Mouse (Mus musculus) natural killer cell, adult 2 months (primary cell): Measurements from ENCODE around the gene Svs1.

ENCODE experiments used
- DNase-seq, 2 experiments: peaks; one replicate each; pipeline ENCODE4 v3.0.0; 2022; ENCODE audit warnings: low spot score in 2 of 2

Svs1 gene

GRCm38 (mm10) chr6:49011191-49011590, 24.5 kb downstream of the Svs1 start:
- DNase-seq = peak; percentile 28 to 55

DNA sequence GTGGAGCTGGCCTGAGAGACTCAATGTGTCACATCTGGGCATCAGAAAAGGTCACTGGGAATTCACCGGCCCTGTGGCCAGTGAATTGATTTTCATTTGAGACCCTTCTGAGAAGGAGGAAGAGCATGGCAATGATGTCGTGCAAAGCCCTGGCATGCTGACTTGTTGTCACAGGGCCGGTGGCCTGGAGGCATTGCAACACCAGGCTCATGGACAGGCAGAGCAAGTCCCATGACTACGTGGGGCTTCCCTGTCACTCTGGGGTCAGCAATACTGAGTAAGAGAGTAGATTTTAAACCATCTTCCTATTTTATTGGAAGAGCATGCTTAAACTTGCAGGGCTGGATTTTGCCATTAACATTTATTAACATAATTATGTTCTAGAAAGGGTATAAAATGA, 26.4 kb downstream of the Svs1 start:
- DNase-seq = no peak

GRCm38 (mm10) chr6:49013458-49013857, 26.8 kb downstream of the Svs1 start:
- no peak for DNase-seq

DNA sequence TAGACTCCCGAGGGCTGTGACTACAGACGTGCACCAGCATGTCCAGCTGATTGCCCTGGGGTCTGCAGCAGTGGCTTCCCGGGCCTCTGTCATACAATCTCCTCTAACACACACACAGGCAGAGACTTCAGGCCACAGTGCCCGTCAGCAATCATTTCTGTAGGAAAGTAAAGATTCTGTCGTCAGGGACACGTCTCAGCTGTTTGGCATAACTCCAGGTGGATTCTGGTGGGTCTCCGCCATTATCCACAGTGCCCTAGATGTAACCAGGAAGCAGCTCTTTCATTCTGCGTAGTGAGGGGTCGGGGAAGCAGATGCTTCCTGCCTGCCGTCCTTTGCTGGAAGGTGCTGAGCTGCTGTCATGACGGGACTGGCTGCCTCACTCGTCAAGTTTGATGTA, 30.5 kb downstream of the Svs1 start:
- no peak for DNase-seq

GRCm38 (mm10) chr6:49019341-49019740, 32.7 kb downstream of the Svs1 start:
- DNase-seq = no peak

- DNase-seq = no peak
These were observed 34.7 kb downstream of the Svs1 start for GRCm38 (mm10) chr6:49021141-49022012.

- DNase-seq = no peak
These were observed 35.7 kb downstream of the Svs1 start for GRCm38 (mm10) chr6:49022384-49022783.

DNA sequence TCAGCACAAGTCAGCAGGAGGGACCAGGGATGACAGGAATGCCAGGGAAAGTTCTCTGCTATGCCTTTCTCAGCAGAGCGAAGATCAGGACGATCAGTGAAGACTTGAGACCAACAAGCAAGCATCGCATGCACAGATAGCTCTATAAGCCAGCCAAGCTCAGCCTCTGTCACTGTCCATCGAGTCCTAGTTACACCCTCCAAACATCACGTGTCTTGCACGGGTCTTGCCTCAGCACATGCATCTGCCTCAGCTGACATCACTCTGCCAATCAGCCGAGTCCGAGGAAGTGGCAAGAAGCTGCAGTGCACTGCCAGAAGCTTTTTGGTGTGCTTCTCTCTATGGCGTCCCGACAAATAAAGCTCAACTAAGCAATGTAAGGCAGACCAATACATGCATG, 36.7 kb downstream of the Svs1 start:
- no peak for DNase-seq

DNA sequence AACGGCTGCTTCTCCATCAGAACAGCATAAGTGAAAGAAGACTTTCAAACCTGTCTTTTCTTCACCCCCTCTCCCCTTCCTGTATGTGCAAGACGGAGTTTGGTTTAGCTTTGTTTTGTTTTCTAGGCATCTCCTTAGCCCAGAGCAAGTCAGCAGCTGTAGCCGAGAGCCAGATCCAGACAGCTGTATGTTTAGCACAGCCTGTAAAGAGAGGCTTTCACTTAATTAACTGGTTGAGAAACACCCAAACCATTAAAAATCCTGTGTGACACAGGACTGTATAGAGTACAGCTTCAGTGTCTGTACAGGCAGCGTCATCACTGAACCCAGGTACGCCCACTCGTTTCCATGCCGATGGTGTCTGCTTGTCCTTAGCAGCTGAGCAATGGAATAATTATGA, 38.6 kb downstream of the Svs1 start:
- DNase-seq = no peak

- no peak for DNase-seq
These were observed 39.8 kb downstream of the Svs1 start for GRCm38 (mm10) chr6:49026496-49026895.

- DNase-seq = no peak
These were observed 41.4 kb downstream of the Svs1 start for GRCm38 (mm10) chr6:49028019-49028418.

- no peak for DNase-seq
These were observed 42.0 kb downstream of the Svs1 start for GRCm38 (mm10) chr6:49028708-49029107.

DNA sequence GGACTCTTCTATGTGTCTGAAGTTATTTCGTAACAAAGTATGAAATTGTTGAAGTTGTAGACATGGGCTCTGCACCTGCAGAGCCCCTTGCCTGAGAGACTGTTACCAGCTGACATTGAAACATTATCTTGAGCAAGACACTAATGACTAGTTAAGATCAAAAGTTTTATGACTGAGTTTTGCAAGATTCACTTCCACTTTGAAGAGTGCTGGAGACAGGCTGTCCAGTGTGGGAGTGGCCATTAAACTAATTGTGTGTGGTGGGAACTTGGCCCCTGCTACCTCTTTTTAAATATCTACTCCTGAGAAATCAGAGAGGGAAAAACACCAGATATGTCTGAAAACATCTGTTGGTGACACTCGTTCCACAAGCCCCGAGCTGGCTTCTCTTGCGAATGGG, 44.6 kb downstream of the Svs1 start:
- DNase-seq = no peak

- no peak for DNase-seq
These were observed 46.1 kb downstream of the Svs1 start for GRCm38 (mm10) chr6:49032783-49033182.

- no peak for DNase-seq
These were observed 49.9 kb downstream of the Svs1 start, which contains the start of gene Gpnmb for GRCm38 (mm10) chr6:49036275-49037267. Gene Gpnmb, plus strand, starts transcription at chr6:49036546.

GRCm38 (mm10) chr6:49037268-49037662, 50.6 kb downstream of the Svs1 start:
- DNase-seq = no peak

DNA sequence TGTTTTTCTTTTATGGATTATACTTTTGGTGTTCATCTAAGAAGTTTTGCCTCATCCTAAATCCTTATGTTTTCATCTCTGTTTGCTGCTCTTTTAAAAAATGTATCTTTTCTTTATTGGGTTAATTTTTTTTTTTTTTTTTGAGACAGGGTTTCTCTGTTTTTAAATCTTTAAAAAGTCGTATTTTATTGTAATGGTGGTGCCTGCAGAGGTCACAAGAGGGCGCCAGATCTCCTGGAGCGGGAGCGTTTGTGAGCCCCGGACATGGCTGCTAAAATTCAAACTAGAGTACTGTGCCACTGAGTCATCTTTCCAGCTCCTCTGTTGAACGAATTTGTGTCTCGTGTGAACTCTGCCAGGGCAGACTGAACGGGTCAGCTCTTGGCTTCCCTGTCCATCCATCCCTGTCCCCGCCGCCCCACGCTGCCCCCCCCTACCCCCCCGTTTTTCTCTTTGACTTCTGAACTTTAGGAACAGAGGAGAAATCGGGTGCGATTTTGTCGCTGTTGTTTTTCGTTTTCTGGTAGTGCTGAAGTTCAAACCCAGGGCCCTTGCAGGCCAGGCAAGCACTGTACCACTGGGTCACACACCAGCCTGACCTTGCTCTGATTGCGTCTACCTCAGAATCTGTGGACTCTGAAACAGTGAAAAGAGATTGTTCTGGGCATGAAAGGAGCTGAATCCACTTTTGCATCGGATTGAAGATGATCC, 53.0 kb downstream of the Svs1 start:
- peak; percentile 33 to 58 for DNase-seq
